Mouse (Mus musculus) neural tube, embryonic 12.5 days (tissue): Measurements from ENCODE around the gene Rnf11. TPM values are rescaled to one million over a fixed set of nuclear protein-coding genes. Genes with fewer than 3 reads are reported as not detected.

Source experiments
- ATAC-seq: fragments of 200-750 bp; cut with Nextera tagmentation; 2 replicates; pipeline ENCODE4 v1.8.0; 2017; ENCODE audit warnings: low read depth, mild to moderate bottlenecking, moderate TSS enrichment, moderate library complexity; ENCODE audit not compliant: low FRiP score
- H3K27ac ChIP-seq: fragments of 300-500 bp; sonication (generic); 2 replicates; pipeline ENCODE4 v1.5.1; 2016
- H3K27me3 ChIP-seq: fragments of 300-500 bp; sonication (generic); replicated peaks from 2 replicates; pipeline ENCODE4 v1.6.1; 2016; ENCODE audit warnings: mild to moderate bottlenecking
- H3K36me3 ChIP-seq: fragments of 300-500 bp; sonication (generic); 2 replicates; pipeline ENCODE4 v1.6.1; 2016; ENCODE audit warnings: mild to moderate bottlenecking
- H3K4me1 ChIP-seq: fragments of 300-500 bp; sonication (generic); 2 replicates; pipeline ENCODE4 v1.6.1; 2016
- H3K4me2 ChIP-seq: fragments of 300-500 bp; sonication (generic); replicated peaks from 2 replicates; pipeline ENCODE4 v1.6.1; 2016; ENCODE audit warnings: mild to moderate bottlenecking
- H3K4me3 ChIP-seq: fragments of 300-500 bp; sonication (generic); 2 replicates; pipeline ENCODE4 v1.5.1; 2016
- H3K9ac ChIP-seq: fragments of 300-500 bp; sonication (generic); 2 replicates; pipeline ENCODE4 v1.6.1; 2016; ENCODE audit warnings: mild to moderate bottlenecking
- H3K9me3 ChIP-seq: fragments of 300-500 bp; sonication (generic); 2 replicates; pipeline ENCODE4 v1.6.1; 2016; ENCODE audit warnings: mild to moderate bottlenecking
- WGBS: fragments of 180-500 bp; shearing (Covaris S2); methylation state at CpG from one replicate; pipeline ENCODE4 v1.1.7; 2016; 5-methylcytosine and 5-hydroxymethylcytosine counted together
- polyA plus RNA-seq: library from polyadenylated mRNA; unstranded; fragments of >200 nt; fragmentation: Nextera tagmentation; extraction: Ambion mirVana; gene quantifications from 2 replicates; pipeline ENCODE4 v1.2.1, GENCODE M21; 2016

Gene Rnf11
- polyA plus RNA-seq: 65.1 and 71.0 TPM in 2 replicates

DNA sequence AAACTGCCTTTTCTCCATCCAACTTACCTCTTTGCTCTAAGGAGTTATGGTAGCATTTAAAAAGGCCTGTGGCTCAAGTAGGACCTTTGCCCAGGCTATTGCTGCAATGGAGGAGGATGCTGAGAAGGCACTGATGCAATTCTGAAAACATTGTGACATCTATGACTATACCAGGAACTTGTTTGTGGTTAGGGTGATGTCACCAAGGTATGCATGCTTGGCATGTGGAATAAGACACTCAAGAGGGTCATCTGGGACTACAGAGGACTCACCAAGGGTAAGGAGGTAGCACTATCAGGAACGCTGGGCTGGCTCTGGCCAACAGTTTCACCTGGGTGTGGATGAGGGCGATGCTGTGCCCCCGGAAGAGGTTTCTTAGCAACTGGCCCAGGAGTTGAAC lies at the start of gene Rnf11:
Gene Rnf11 (minus strand): TSS at position 108 of the 400 bp plus-strand sequence.
- no peaks in the 10 kb centered on the region for H3K9me3 ChIP-seq
- ATAC-seq: no peak
- H3K27ac ChIP-seq: no peak within 1 kb of the TSS
- H3K4me3 ChIP-seq: no peak within 1 kb of the TSS
- H3K9ac ChIP-seq: no peak within 1 kb of the TSS
- no peak within 1 kb of the TSS for H3K4me2 ChIP-seq
- H3K36me3 ChIP-seq: no peaks in the 10 kb centered on the region
- 79% methylated on average over 3 of the region's 3 CpGs for WGBS
- H3K4me1 ChIP-seq: no peaks in the 10 kb centered on the region
- no peaks in the 10 kb centered on the region for H3K27me3 ChIP-seq

GRCm38 (mm10) chr4:109531111-109531510 lies 46.6 kb upstream of the Rnf11 start, which contains the start of gene 4930522H14Rik:
4930522H14Rik (minus strand) TSS chr4:109531297.
- peak within 1 kb of the TSS; percentile 3; the same call in 1 of the 2 replicates for H3K4me2 ChIP-seq
- no peak within 1 kb of the TSS for H3K27ac ChIP-seq
- no peaks in the 10 kb centered on the region for H3K36me3 ChIP-seq
- H3K27me3 ChIP-seq: no peaks in the 10 kb centered on the region
- ATAC-seq: no peak
- no peak within 1 kb of the TSS for H3K4me3 ChIP-seq
- no peaks in the 10 kb centered on the region for H3K4me1 ChIP-seq
- no peak within 1 kb of the TSS for H3K9ac ChIP-seq
- 97% methylated on average over 2 of the region's 2 CpGs for WGBS
- H3K9me3 ChIP-seq: no peaks in the 10 kb centered on the region

GRCm38 (mm10) chr4:109530245-109530816 lies 45.8 kb upstream of the Rnf11 start:
- H3K27ac ChIP-seq: no peak overlapping the region
- no peaks in the 10 kb centered on the region for H3K36me3 ChIP-seq
- 39% methylated on average over 15 of the region's 15 CpGs for WGBS
- no peaks in the 10 kb centered on the region for H3K4me1 ChIP-seq
- H3K4me3 ChIP-seq: no peak overlapping the region
- H3K4me2 ChIP-seq: peak overlapping the region; percentile 3; the same call in 1 of the 2 replicates
- H3K9me3 ChIP-seq: no peaks in the 10 kb centered on the region
- peak; percentile 25; the same call in 1 of the 2 replicates for ATAC-seq
- no peaks in the 10 kb centered on the region for H3K27me3 ChIP-seq
- no peak overlapping the region for H3K9ac ChIP-seq

DNA sequence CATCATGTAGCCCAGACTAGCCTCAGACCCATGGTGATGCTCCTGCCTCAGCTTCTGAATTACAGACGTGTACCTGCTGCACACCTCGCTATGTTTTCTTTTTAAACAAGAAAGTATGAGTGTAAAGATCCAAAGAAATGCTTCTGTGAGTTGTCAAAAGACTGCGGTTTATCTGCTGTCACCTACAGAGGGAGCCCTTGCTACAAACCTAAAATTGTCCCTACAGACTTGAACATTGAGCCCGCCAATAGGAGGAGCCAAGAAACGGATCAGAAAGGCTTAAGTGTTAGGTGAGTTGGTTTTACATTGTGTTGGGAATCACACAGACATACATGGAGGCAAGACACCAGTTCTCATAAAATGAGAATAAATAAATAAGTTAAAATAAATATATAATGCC lies 20.4 kb upstream of the Rnf11 start:
- WGBS: 7% methylated on average over 5 of the region's 5 CpGs
- ATAC-seq: no peak
- Histone ChIP-seq H3K9me3 (no peaks in the 10 kb centered on the region), H3K27ac (no peak overlapping the region), H3K36me3 (no peaks in the 10 kb centered on the region), H3K27me3 (no peaks in the 10 kb centered on the region), H3K9ac (no peak overlapping the region), H3K4me2 (no peak overlapping the region), H3K4me1 (no peaks in the 10 kb centered on the region), H3K4me3 (no peak overlapping the region)

DNA sequence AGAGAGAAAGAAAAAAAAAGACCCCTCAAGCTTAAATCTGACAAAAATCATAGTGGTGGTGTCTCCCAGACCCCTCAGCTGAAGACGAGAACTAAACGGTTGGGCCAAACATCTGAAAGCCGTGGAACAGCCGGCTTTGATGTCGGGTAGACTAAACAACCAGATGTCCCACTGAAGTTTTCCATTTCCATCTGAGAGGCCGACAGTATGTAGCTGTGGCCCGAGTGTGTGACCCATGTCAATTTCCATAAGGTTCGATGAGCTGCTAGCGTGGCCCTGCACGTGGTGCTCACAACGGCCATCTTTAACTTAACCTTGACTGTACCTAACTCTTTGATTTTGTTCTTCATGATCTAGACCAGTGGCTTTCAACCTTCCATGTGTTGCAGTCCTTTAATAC lies 13.9 kb upstream of the Rnf11 start:
- Histone ChIP-seq H3K9ac (no peak overlapping the region), H3K27me3 (no peaks in the 10 kb centered on the region), H3K4me3 (no peak overlapping the region), H3K36me3 (no peaks in the 10 kb centered on the region), H3K4me1 (no peaks in the 10 kb centered on the region), H3K4me2 (no peak overlapping the region), H3K27ac (no peak overlapping the region), H3K9me3 (no peaks in the 10 kb centered on the region)
- ATAC-seq: no peak
- 78% methylated on average over 11 of the region's 11 CpGs for WGBS

- H3K36me3 ChIP-seq: no peaks in the 10 kb centered on the region
- no peak overlapping the region for H3K9ac ChIP-seq
- H3K27me3 ChIP-seq: no peaks in the 10 kb centered on the region
- no peak overlapping the region for H3K27ac ChIP-seq
- no peak for ATAC-seq
- no peaks in the 10 kb centered on the region for H3K9me3 ChIP-seq
- no peak overlapping the region for H3K4me2 ChIP-seq
- H3K4me3 ChIP-seq: no peak overlapping the region
- H3K4me1 ChIP-seq: no peaks in the 10 kb centered on the region
Measured at GRCm38 (mm10) chr4:109493581-109493980, 9.1 kb upstream of the Rnf11 start.

DNA sequence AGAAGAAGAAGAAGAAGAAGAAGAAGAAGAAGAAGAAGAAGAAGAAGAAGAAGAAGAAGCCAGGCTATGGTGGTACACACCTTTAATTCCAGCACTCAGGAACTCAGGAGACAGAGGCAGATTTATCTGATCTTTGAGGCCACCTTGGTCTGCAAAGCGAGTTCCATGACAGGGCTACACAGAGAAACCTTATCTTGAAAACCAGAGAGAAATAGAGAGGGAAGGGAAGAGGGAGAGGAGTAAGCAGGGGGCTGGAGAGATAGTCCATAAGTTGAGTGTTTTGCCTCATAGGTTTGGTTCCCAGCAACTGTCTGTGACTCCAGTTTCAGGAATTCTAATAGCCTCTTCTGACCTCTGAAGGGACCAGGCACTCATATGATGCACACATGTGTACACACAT lies 4.3 kb upstream of the Rnf11 start:
- H3K9me3 ChIP-seq: no peaks in the 10 kb centered on the region
- no peak overlapping the region for H3K4me2 ChIP-seq
- ATAC-seq: no peak
- H3K27ac ChIP-seq: no peak overlapping the region
- 70% methylated on average over 1 of the region's 1 CpGs for WGBS
- H3K9ac ChIP-seq: no peak overlapping the region
- H3K4me1 ChIP-seq: no peaks in the 10 kb centered on the region
- H3K36me3 ChIP-seq: no peaks in the 10 kb centered on the region
- H3K4me3 ChIP-seq: no peak overlapping the region
- no peaks in the 10 kb centered on the region for H3K27me3 ChIP-seq

- Histone ChIP-seq H3K27ac (no peak overlapping the region), H3K27me3 (no peaks in the 10 kb centered on the region), H3K36me3 (no peaks in the 10 kb centered on the region), H3K4me3 (no peak overlapping the region), H3K4me2 (no peak overlapping the region), H3K9me3 (no peaks in the 10 kb centered on the region), H3K4me1 (no peaks in the 10 kb centered on the region), H3K9ac (no peak overlapping the region)
- 92% methylated on average over 1 of the region's 1 CpGs for WGBS
- ATAC-seq: no peak
Measured at GRCm38 (mm10) chr4:109482701-109483100, 1.8 kb downstream of the Rnf11 start.

- H3K27me3 ChIP-seq: no peaks in the 10 kb centered on the region
- no peaks in the 10 kb centered on the region for H3K9me3 ChIP-seq
- no peak overlapping the region for H3K9ac ChIP-seq
- no peaks in the 10 kb centered on the region for H3K36me3 ChIP-seq
- ATAC-seq: no peak
- 88% methylated on average over 2 of the region's 2 CpGs for WGBS
- no peak overlapping the region for H3K4me2 ChIP-seq
- no peak overlapping the region for H3K27ac ChIP-seq
- no peak overlapping the region for H3K4me3 ChIP-seq
- no peaks in the 10 kb centered on the region for H3K4me1 ChIP-seq
Measured at GRCm38 (mm10) chr4:109481424-109481823, 3.1 kb downstream of the Rnf11 start.

DNA sequence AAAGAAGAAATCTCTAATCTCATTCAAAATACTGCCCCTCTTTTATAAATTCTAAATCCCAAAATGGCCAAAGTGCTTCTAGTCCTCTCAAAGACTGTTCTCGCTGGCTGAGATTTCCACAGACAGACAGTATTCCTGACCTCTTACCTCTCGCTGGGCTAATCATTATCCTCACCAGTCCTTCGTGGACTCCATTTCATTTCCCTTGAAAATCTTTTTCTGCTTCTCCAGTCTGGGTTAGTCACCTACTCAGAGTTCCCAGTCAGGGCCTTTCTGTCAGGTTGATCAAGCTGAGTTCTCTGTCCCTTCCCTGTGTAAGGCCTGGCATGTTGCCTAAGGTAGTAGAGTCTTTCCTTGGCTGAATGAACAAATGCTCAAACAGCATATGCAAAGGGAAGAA lies 7.1 kb downstream of the Rnf11 start:
- Histone ChIP-seq H3K27me3 (no peaks in the 10 kb centered on the region), H3K27ac (no peak overlapping the region), H3K4me3 (no peak overlapping the region), H3K9ac (no peak overlapping the region), H3K36me3 (peaks cover 1% of the 10 kb centered on the region; the same call in 1 of the 2 replicates), H3K4me1 (peaks cover 8% of the 10 kb centered on the region), H3K9me3 (no peaks in the 10 kb centered on the region), H3K4me2 (no peak overlapping the region)
- no peak for ATAC-seq
- whole genome bisulfite sequencing: 91% methylated on average over 3 of the region's 3 CpGs

DNA sequence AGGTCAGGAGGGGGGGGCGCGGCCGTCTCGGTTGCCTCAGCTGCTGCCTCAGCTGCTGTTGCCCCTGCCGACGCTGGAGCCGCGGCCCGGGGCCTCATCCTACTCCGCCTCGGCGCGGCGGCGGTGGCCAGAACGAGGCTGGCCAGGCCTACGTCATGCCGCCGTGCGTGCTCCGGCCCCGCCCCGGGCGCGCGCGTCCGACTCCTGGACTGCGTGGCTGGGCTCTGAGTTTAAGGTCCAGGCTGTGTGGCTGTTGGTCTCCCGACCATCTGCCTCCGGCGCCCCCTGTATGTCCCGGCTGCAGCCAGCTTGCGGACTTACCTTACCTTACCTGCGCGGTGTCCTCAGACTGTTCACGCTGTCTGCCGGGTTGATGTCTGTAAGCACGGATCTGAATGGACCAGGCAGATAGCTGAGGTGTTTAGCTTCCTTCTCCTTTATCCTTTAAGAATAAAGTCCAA lies 7.9 kb downstream of the Rnf11 start:
- Histone ChIP-seq H3K27ac (peak overlapping the region; percentile 93), H3K4me1 (peaks cover 8% of the 10 kb centered on the region), H3K9ac (peak overlapping the region; percentile 98), H3K36me3 (peaks cover 4% of the 10 kb centered on the region; the same call in 1 of the 2 replicates), H3K9me3 (no peaks in the 10 kb centered on the region), H3K4me3 (peak overlapping the region; percentile 89), H3K27me3 (no peaks in the 10 kb centered on the region), H3K4me2 (peak overlapping the region; percentile 74)
- under 1% methylated on average over 36 of the region's 39 CpGs for WGBS
- ATAC-seq: peak; percentile 99

DNA sequence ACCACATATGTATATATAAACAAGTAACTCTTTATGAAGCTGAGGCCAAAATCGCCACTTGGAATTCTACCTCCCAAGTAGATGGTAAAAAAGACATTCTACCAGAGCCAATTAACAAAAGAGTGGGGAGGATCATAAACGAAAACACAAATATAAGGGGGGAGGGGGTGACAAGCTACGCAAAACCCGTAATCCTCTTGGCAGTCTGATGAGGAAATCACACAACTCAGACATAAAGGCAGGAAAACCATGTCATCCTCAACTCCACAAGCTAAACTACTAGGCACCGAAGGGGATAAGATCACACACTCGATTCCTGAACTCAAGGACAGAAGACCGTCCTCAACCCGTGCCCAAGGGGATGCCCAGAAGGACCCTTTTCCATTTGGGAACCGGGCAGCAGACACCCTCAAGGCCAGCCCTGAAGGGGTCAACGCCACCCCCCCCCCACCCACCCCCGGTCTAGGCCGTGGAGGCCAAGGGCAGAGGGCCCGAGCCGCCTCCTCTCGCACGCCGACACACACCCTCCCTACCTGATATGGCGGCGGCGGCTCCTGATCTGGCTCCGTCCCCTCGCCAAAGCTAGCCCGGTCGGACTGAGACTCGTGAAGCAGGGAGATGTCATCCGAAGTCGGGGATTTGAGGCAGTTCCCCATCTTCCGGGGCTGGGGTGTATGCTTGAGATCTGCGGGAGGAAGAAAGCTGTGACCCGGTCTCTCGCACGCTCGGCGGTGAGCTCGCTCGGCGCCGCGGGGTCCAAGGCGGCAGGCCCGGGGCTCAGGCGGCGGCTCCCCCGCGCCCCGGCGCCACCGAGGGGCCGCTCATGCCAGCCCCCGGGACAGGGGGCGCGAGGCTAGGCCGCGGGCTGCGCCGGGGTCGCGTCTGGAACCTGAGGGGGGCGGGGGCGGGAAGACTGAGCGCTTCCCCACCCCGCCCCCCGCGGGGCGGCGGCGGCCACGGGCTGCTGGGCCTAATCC lies 8.7 kb downstream of the Rnf11 start:
- peaks cover 8% of the 10 kb centered on the region for H3K4me1 ChIP-seq
- peak; percentile 90 for ATAC-seq
- no peaks in the 10 kb centered on the region for H3K27me3 ChIP-seq
- under 1% methylated on average over 62 of the region's 68 CpGs for WGBS
- H3K4me3 ChIP-seq: peak overlapping the region; percentile 89
- H3K9ac ChIP-seq: peak overlapping the region; percentile 98
- peak overlapping the region; percentile 93 for H3K27ac ChIP-seq
- H3K36me3 ChIP-seq: peaks cover 4% of the 10 kb centered on the region; the same call in 1 of the 2 replicates
- peak overlapping the region; percentile 74 for H3K4me2 ChIP-seq
- no peaks in the 10 kb centered on the region for H3K9me3 ChIP-seq
